24 mouse cellular contexts compared by ENCODE assay signal in genomic region chr8:114469208-114469590, GRCm38 (mm10). TPM values are rescaled to one million over a fixed set of nuclear protein-coding genes. Genes with fewer than 3 reads are reported as not detected.
DNase-seq lines count a peak whose midpoint lies in the region; ATAC-seq and TF ChIP-seq lines count a peak whose summit lies in the region.
"Had no signal": no experiment of that assay in that cellular context is flagged by ENCODE, and none has a peak within 500 bp of the region (broad histone marks: within the 10 kb centered on the region; RNA-seq: fewer than 3 reads in every experiment).

No protein-coding gene starts in this region.

- 0 out of 2 replicates have a peak, but pooled peaks cover 4% of the 10 kb centered on the region for H3K4me1 ChIP-seq in hindbrain, embryonic 14.5 days (replicated peaks; ENCODE audit: control insufficient read depth, insufficient read depth, low read length)
- H3K4me1 ChIP-seq in hindbrain, embryonic 16.5 days (ENCODE audit: control insufficient read depth, insufficient read depth, low read depth, low read length): no peaks in the 10 kb centered on the region; the same call in 1 of the 2 replicates
- no peaks in the 10 kb centered on the region for H3K4me1 ChIP-seq in lung, postnatal 0 days (ENCODE audit: insufficient read depth, low read depth, low read length)
- no peaks in the 10 kb centered on the region for H3K4me1 ChIP-seq in MEL (ENCODE audit: control insufficient read depth in 1 of 2, insufficient read depth in 2 of 2, low read length in 2 of 2)
- H3K4me1 ChIP-seq in hindbrain, embryonic 15.5 days (replicated peaks): peaks cover 10% of the 10 kb centered on the region
- H3K4me1 ChIP-seq: embryonic facial prominence, embryonic 15.5 days; limb, embryonic 12.5 days had no signal

- no peak for TF ChIP-seq RAD21 in MEL (IDR thresholded peaks at IDR 0.05; ENCODE audit: low read depth, low read length)

- no peaks in the 10 kb centered on the region for H3K27me3 ChIP-seq in hindbrain, embryonic 14.5 days (ENCODE audit: control insufficient read depth, insufficient read depth, low read length)
- no peaks in the 10 kb centered on the region; the same call in 1 of the 2 replicates for H3K27me3 ChIP-seq in hindbrain, embryonic 16.5 days (replicated peaks; ENCODE audit: control insufficient read depth, insufficient read depth, low read length)
- H3K27me3 ChIP-seq in lung, postnatal 0 days (replicated peaks; ENCODE audit: insufficient read depth, low read length): no peaks in the 10 kb centered on the region
- no peaks in the 10 kb centered on the region for H3K27me3 ChIP-seq in MEL (ENCODE audit: control insufficient read depth in 1 of 2, insufficient read depth in 2 of 2, low read length in 2 of 2)
- no peaks in the 10 kb centered on the region for H3K27me3 ChIP-seq in hindbrain, embryonic 15.5 days
- H3K27me3 ChIP-seq: embryonic facial prominence, embryonic 15.5 days; limb, embryonic 12.5 days had no signal

- DNase-seq in hindbrain, embryonic 14.5 days (ENCODE audit: low spot score): no peak
- no peak for DNase-seq in lung, postnatal 0 days (ENCODE audit: low spot score)
- DNase-seq in lung, postnatal 36 days: no peak
- peak; percentile 16 for DNase-seq in MEL (ENCODE audit: low read depth, low spot score)
- no peak for DNase-seq in gastrocnemius, postnatal 25 days
- DNase-seq in cerebellum, postnatal 25 days: no peak
- DNase-seq: embryo, embryonic 11 days; right cerebral cortex, postnatal 4 days; thymus, adult 2 months had no signal

- no peak for TF ChIP-seq EP300 in lung, postnatal 0 days (IDR thresholded peaks at IDR 0.05)
- no peak for TF ChIP-seq EP300 in MEL (IDR thresholded peaks at IDR 0.05; ENCODE audit: low read depth in 1 of 2, low read length in 2 of 2)

- no peaks in the 10 kb centered on the region for H3K79me2 ChIP-seq in MEL (ENCODE audit: control insufficient read depth, insufficient read depth, low read length, poor library complexity)

- no peaks in the 10 kb centered on the region for H3K36me3 ChIP-seq in hindbrain, embryonic 14.5 days (replicated peaks; ENCODE audit: control insufficient read depth, insufficient read depth)
- H3K36me3 ChIP-seq in hindbrain, embryonic 16.5 days (ENCODE audit: control insufficient read depth, insufficient read depth, low read length): no peaks in the 10 kb centered on the region
- H3K36me3 ChIP-seq in lung, postnatal 0 days (ENCODE audit: insufficient read depth, low read length): no peaks in the 10 kb centered on the region
- no peaks in the 10 kb centered on the region for H3K36me3 ChIP-seq in MEL (ENCODE audit: control insufficient read depth in 1 of 2, insufficient read depth in 2 of 2, low read length in 2 of 2)
- no peaks in the 10 kb centered on the region for H3K36me3 ChIP-seq in hindbrain, embryonic 15.5 days

- no peak for TF ChIP-seq POLR2A in MEL (IDR thresholded peaks at IDR 0.05; ENCODE audit: control insufficient read depth in 1 of 2, insufficient read depth in 1 of 2, low read depth in 1 of 2, low read length in 2 of 2, poor library complexity in 1 of 2)

- WGBS in hindbrain, embryonic 14.5 days: 87% methylated on average over 10 of the region's 10 CpGs
- 84% methylated on average over 10 of the region's 10 CpGs for WGBS in hindbrain, embryonic 16.5 days
- WGBS in lung, postnatal 0 days: 85% methylated on average over 10 of the region's 10 CpGs
- 93% methylated on average over 10 of the region's 10 CpGs for WGBS in hindbrain, embryonic 15.5 days

- no peak overlapping the region for H3K27ac ChIP-seq in hindbrain, embryonic 14.5 days
- no peak overlapping the region for H3K27ac ChIP-seq in hindbrain, embryonic 16.5 days (ENCODE audit: low read depth, low read length)
- no peak overlapping the region for H3K27ac ChIP-seq in lung, postnatal 0 days (ENCODE audit: low read length)
- no peak overlapping the region for H3K27ac ChIP-seq in MEL (ENCODE audit: control insufficient read depth, low read depth, low read length)
- 0 out of 2 replicates have a peak overlapping the region, but pooled peaks have one; percentile 14 for H3K27ac ChIP-seq in hindbrain, embryonic 15.5 days (replicated peaks)
- H3K27ac ChIP-seq: embryonic facial prominence, embryonic 15.5 days; limb, embryonic 12.5 days; liver, embryonic 14.5 days; macrophage had no signal

- no peaks in the 10 kb centered on the region for H3K9me3 ChIP-seq in hindbrain, embryonic 14.5 days (ENCODE audit: control insufficient read depth, low read length)
- no peaks in the 10 kb centered on the region for H3K9me3 ChIP-seq in hindbrain, embryonic 16.5 days (ENCODE audit: control insufficient read depth, low read length)
- no peaks in the 10 kb centered on the region for H3K9me3 ChIP-seq in lung, postnatal 0 days (ENCODE audit: low read length)
- H3K9me3 ChIP-seq in MEL (replicated peaks; ENCODE audit: insufficient read depth, low read length): no peaks in the 10 kb centered on the region
- H3K9me3 ChIP-seq in hindbrain, embryonic 15.5 days: no peaks in the 10 kb centered on the region
- H3K9me3 ChIP-seq: embryonic facial prominence, embryonic 15.5 days had no signal

- no peak for ATAC-seq in hindbrain, embryonic 14.5 days (ENCODE audit: low FRiP score)
- no peak for ATAC-seq in hindbrain, embryonic 16.5 days
- ATAC-seq in lung, postnatal 0 days: no peak
- ATAC-seq in hindbrain, embryonic 15.5 days (ENCODE audit: low FRiP score, low read depth): no peak
- ATAC-seq: inflammation-experienced regulatory T-cells, adult 6 months had no signal

- 0 out of 2 replicates have a peak overlapping the region, but pooled peaks have one; percentile 24 for H3K4me2 ChIP-seq in hindbrain, embryonic 14.5 days (replicated peaks)
- no peak overlapping the region; the same call in 1 of the 2 replicates for H3K4me2 ChIP-seq in hindbrain, embryonic 16.5 days (ENCODE audit: low read length)
- no peak overlapping the region for H3K4me2 ChIP-seq in lung, postnatal 0 days (replicated peaks; ENCODE audit: low read depth, low read length)
- no peak overlapping the region for H3K4me2 ChIP-seq in hindbrain, embryonic 15.5 days
- H3K4me2 ChIP-seq: embryonic facial prominence, embryonic 15.5 days; limb, embryonic 12.5 days; midbrain, embryonic 11.5 days had no signal

- peak; percentile 25 for TF ChIP-seq CTCF in lung, postnatal 0 days (IDR thresholded peaks at IDR 0.05)
- peak; percentile 35 to 43 (median 36) for TF ChIP-seq CTCF in MEL (IDR thresholded peaks at IDR 0.05 in 2 of 3, conservative IDR thresholded peaks at IDR 0.05 in 1 of 3; ENCODE audit: control insufficient read depth in 1 of 3, insufficient read depth in 1 of 3, low read depth in 2 of 3, low read length in 3 of 3, poor library complexity in 1 of 3, severe bottlenecking in 1 of 3)

- no peak overlapping the region for H3K9ac ChIP-seq in hindbrain, embryonic 14.5 days
- H3K9ac ChIP-seq in hindbrain, embryonic 16.5 days (ENCODE audit: low read depth, low read length): no peak overlapping the region
- H3K9ac ChIP-seq in lung, postnatal 0 days (replicated peaks; ENCODE audit: low read depth): no peak overlapping the region
- no peak overlapping the region for H3K9ac ChIP-seq in MEL (ENCODE audit: control insufficient read depth, low read depth, low read length, poor library complexity, severe bottlenecking)
- no peak overlapping the region for H3K9ac ChIP-seq in hindbrain, embryonic 15.5 days
- H3K9ac ChIP-seq: embryonic facial prominence, embryonic 15.5 days; limb, embryonic 12.5 days; liver, embryonic 14.5 days had no signal

- no peak overlapping the region for H3K4me3 ChIP-seq in hindbrain, embryonic 14.5 days (replicated peaks; ENCODE audit: low read length)
- H3K4me3 ChIP-seq in hindbrain, embryonic 16.5 days (ENCODE audit: low read length): no peak overlapping the region
- H3K4me3 ChIP-seq in lung, postnatal 0 days (ENCODE audit: low read depth, low read length): no peak overlapping the region
- no peak overlapping the region for H3K4me3 ChIP-seq in MEL (ENCODE audit: control insufficient read depth in 1 of 2, insufficient read depth in 1 of 2, low read depth in 2 of 2, low read length in 2 of 2)
- no peak overlapping the region for H3K4me3 ChIP-seq in hindbrain, embryonic 15.5 days
- H3K4me3 ChIP-seq: embryonic facial prominence, embryonic 15.5 days; limb, embryonic 12.5 days had no signal

TF ChIP-seq in MEL, 35 proteins besides CTCF, POLR2A, EP300 and RAD21 (continues in another document):
- TF ChIP-seq SIN3A (IDR thresholded peaks at IDR 0.05; ENCODE audit: low read length) (no peak), UBTF (IDR thresholded peaks at IDR 0.05; ENCODE audit: borderline replicate concordance, insufficient read depth, low read depth, low read length) (no peak), USF2 (IDR thresholded peaks at IDR 0.05; ENCODE audit: borderline replicate concordance in 1 of 2, insufficient read depth in 1 of 2, low read depth in 1 of 2, low read length in 2 of 2) (no peak), GATA1 (IDR thresholded peaks at IDR 0.05; ENCODE audit: low read depth, low read length) (no peak), E2F4 (IDR thresholded peaks at IDR 0.05; ENCODE audit: borderline replicate concordance, low read depth, low read length) (no peak), POLR2AphosphoS5 (IDR thresholded peaks at IDR 0.05; ENCODE audit: borderline replicate concordance, low read depth, low read length) (no peak), ETS1 (IDR thresholded peaks at IDR 0.05; ENCODE audit: low read depth, low read length) (no peak), ZNF384 (IDR thresholded peaks at IDR 0.05; ENCODE audit: low read depth, low read length) (no peak), GABPA (IDR thresholded peaks at IDR 0.05; ENCODE audit: low read depth, low read length) (no peak)

RNA-seq across cellular contexts. Expression of gene Wwox, which starts 29.7 kb away (rescaled TPM):
- 12.5 and 12.7 TPM in 2 replicates for polyA plus RNA-seq in hindbrain, embryonic 14.5 days (2014; fragmentation: Nextera tagmentation; extraction: Ambion mirVana)
- polyA plus RNA-seq in hindbrain, embryonic 16.5 days (2015; fragmentation: Nextera tagmentation; extraction: Ambion mirVana): 13.6 and 14.9 TPM in 2 replicates
- 8.6 and 11.6 TPM in 2 replicates for polyA plus RNA-seq in lung, postnatal 0 days (2015; fragmentation: Nextera tagmentation; extraction: Ambion mirVana)
- total RNA-seq in MEL (2012; rRNA removed): 7.6 and 8.5 TPM in 2 replicates
- 10 to 100 TPM; 12.2 to 61.8 TPM for polyA plus RNA-seq in MEL (2012; ENCODE audit: insufficient read depth in 1 of 2, insufficient read length in 2 of 2, low read depth in 1 of 2, low replicate concordance in 2 of 2, missing spikeins in 1 of 2)
- 13.2 and 13.9 TPM in 2 replicates for polyA plus RNA-seq in hindbrain, embryonic 15.5 days (2015; fragmentation: Nextera tagmentation; extraction: Ambion mirVana)
- total RNA-seq in gastrocnemius, postnatal 25 days (2021): 1 to 10 TPM; 5.3 to 8.7 TPM

RNA-seq across cellular contexts. Expression of gene Clec3a, which starts 51.3 kb away (rescaled TPM):
- not detected in 2 replicates for polyA plus RNA-seq in hindbrain, embryonic 14.5 days (2014; fragmentation: Nextera tagmentation; extraction: Ambion mirVana)
- polyA plus RNA-seq in hindbrain, embryonic 16.5 days (2015; fragmentation: Nextera tagmentation; extraction: Ambion mirVana): 0.29 and 0.39 TPM in 2 replicates
- not detected in 2 replicates for polyA plus RNA-seq in lung, postnatal 0 days (2015; fragmentation: Nextera tagmentation; extraction: Ambion mirVana)
- not detected in 2 replicates for total RNA-seq in MEL (2012; rRNA removed)
- not detected for polyA plus RNA-seq in MEL (2012; ENCODE audit: insufficient read depth in 1 of 2, insufficient read length in 2 of 2, low read depth in 1 of 2, low replicate concordance in 2 of 2, missing spikeins in 1 of 2)
- polyA plus RNA-seq in hindbrain, embryonic 15.5 days (2015; fragmentation: Nextera tagmentation; extraction: Ambion mirVana): not detected in 2 replicates
- under 1 TPM; 0.51 TPM for total RNA-seq in gastrocnemius, postnatal 25 days (2021)
- total RNA-seq: adrenal gland, adult 18-20 months; gastrocnemius, adult 8-10 months; left cerebral cortex, adult 18-20 months; neutrophil, adult 5-6 weeks had no signal
- polyA plus RNA-seq: heart, postnatal 0 days; inflammation-experienced regulatory T-cells, adult 6 months; kidney, embryonic 14.5 days; limb, embryonic 12.5 days; liver, embryonic 14.5 days; macrophage; midbrain, embryonic 11.5 days; thymus, adult 2 months; urinary bladder, adult 2 months had no signal
